Mouse (Mus musculus): ENCODE results near the gene 1110051M20Rik. TPM values are rescaled to one million over a fixed set of nuclear protein-coding genes. Genes with fewer than 3 reads are reported as not detected.
"Not testable (repeated sequence)": the region's sequence is repeated elsewhere in the genome, so short reads cannot be mapped to it uniquely, and the experiment has no call there.

1110051M20Rik gene
- polyA plus RNA-seq, 1 experiment from 2014 or later, result 75.3 TPM

GRCm38 (mm10) chr2:91252001-91252400, 192.5 kb downstream of the 1110051M20Rik start:
- no peak for ATAC-seq (ENCODE audit: insufficient number of reproducible peaks, low FRiP score, low TSS enrichment, low read depth)
- 63% methylated on average over 4 of the region's 4 CpGs for WGBS
- Histone ChIP-seq H3K27me3 (ENCODE audit: control insufficient read depth, insufficient read depth, low read length) (peaks cover 10% of the 10 kb centered on the region), H3K4me3 (ENCODE audit: low read depth, low read length) (no peak overlapping the region), H3K4me1 (ENCODE audit: control insufficient read depth, insufficient read depth, low read length) (peaks cover 16% of the 10 kb centered on the region), H3K9ac (ENCODE audit: low read length) (no peak overlapping the region), H3K9me3 (ENCODE audit: control insufficient read depth, low read length) (no peaks in the 10 kb centered on the region), H3K36me3 (ENCODE audit: control insufficient read depth, insufficient read depth, low read length) (no peaks in the 10 kb centered on the region), H3K27ac (replicated peaks; ENCODE audit: low read depth, low read length) (no peak overlapping the region), H3K4me2 (ENCODE audit: low read depth, severe bottlenecking) (no peak overlapping the region)
- no peak for DNase-seq (ENCODE audit: low spot score)

- ATAC-seq (ENCODE audit: insufficient number of reproducible peaks, low FRiP score, low TSS enrichment, low read depth) (no peak), DNase-seq (ENCODE audit: low spot score) (no peak)
- H3K9me3 ChIP-seq (ENCODE audit: control insufficient read depth, low read length), result no peaks in the 10 kb centered on the region
- H3K4me2 ChIP-seq (ENCODE audit: low read depth, severe bottlenecking), result no peak overlapping the region
- no peak overlapping the region for H3K4me3 ChIP-seq (ENCODE audit: low read depth, low read length)
- no peaks in the 10 kb centered on the region for H3K27me3 ChIP-seq (ENCODE audit: control insufficient read depth, insufficient read depth, low read length)
- H3K27ac ChIP-seq (replicated peaks; ENCODE audit: low read depth, low read length), result no peak overlapping the region
- H3K4me1 ChIP-seq (ENCODE audit: control insufficient read depth, insufficient read depth, low read length), result no peaks in the 10 kb centered on the region
- H3K36me3 ChIP-seq (ENCODE audit: control insufficient read depth, insufficient read depth, low read length), result no peaks in the 10 kb centered on the region
- no peak overlapping the region for H3K9ac ChIP-seq (ENCODE audit: low read length)
- WGBS, result 87% methylated on average over 4 of the region's 4 CpGs
Observed at GRCm38 (mm10) chr2:91248366-91248765, 196.1 kb downstream of the 1110051M20Rik start.

- WGBS, result 74% methylated on average over 5 of the region's 5 CpGs
- H3K4me3 ChIP-seq (ENCODE audit: low read depth, low read length), result no peak overlapping the region
- H3K9me3 ChIP-seq (ENCODE audit: control insufficient read depth, low read length), result no peaks in the 10 kb centered on the region
- DNase-seq (ENCODE audit: low spot score), result no peak
- no peak for ATAC-seq (ENCODE audit: insufficient number of reproducible peaks, low FRiP score, low TSS enrichment, low read depth)
- no peak overlapping the region for H3K9ac ChIP-seq (ENCODE audit: low read length)
- H3K36me3 ChIP-seq (ENCODE audit: control insufficient read depth, insufficient read depth, low read length), result no peaks in the 10 kb centered on the region
- H3K27ac ChIP-seq (replicated peaks; ENCODE audit: low read depth, low read length), result no peak overlapping the region
- H3K4me1 ChIP-seq (ENCODE audit: control insufficient read depth, insufficient read depth, low read length), result no peaks in the 10 kb centered on the region
- no peak overlapping the region for H3K4me2 ChIP-seq (ENCODE audit: low read depth, severe bottlenecking)
- H3K27me3 ChIP-seq (ENCODE audit: control insufficient read depth, insufficient read depth, low read length), result no peaks in the 10 kb centered on the region
Observed at GRCm38 (mm10) chr2:91244557-91245228, 199.8 kb downstream of the 1110051M20Rik start.

- no peak overlapping the region for H3K4me3 ChIP-seq (ENCODE audit: low read depth, low read length)
- 75% methylated on average over 3 of the region's 3 CpGs for WGBS
- ATAC-seq (ENCODE audit: insufficient number of reproducible peaks, low FRiP score, low TSS enrichment, low read depth) (no peak), DNase-seq (ENCODE audit: low spot score) (no peak)
- no peak overlapping the region for H3K27ac ChIP-seq (replicated peaks; ENCODE audit: low read depth, low read length)
- H3K4me1 ChIP-seq (ENCODE audit: control insufficient read depth, insufficient read depth, low read length), result no peaks in the 10 kb centered on the region
- H3K36me3 ChIP-seq (ENCODE audit: control insufficient read depth, insufficient read depth, low read length), result no peaks in the 10 kb centered on the region
- no peak overlapping the region for H3K4me2 ChIP-seq (ENCODE audit: low read depth, severe bottlenecking)
- H3K27me3 ChIP-seq (ENCODE audit: control insufficient read depth, insufficient read depth, low read length), result no peaks in the 10 kb centered on the region
- H3K9ac ChIP-seq (ENCODE audit: low read length), result no peak overlapping the region
- no peaks in the 10 kb centered on the region for H3K9me3 ChIP-seq (ENCODE audit: control insufficient read depth, low read length)
Observed at GRCm38 (mm10) chr2:91243416-91243815, 201.1 kb downstream of the 1110051M20Rik start.

GRCm38 (mm10) chr2:91242547-91242946, 202.0 kb downstream of the 1110051M20Rik start:
- Histone ChIP-seq H3K4me2 (ENCODE audit: low read depth, severe bottlenecking) (no peak overlapping the region), H3K27ac (replicated peaks; ENCODE audit: low read depth, low read length) (no peak overlapping the region), H3K36me3 (ENCODE audit: control insufficient read depth, insufficient read depth, low read length) (no peaks in the 10 kb centered on the region), H3K9ac (ENCODE audit: low read length) (no peak overlapping the region), H3K4me1 (ENCODE audit: control insufficient read depth, insufficient read depth, low read length) (no peaks in the 10 kb centered on the region), H3K4me3 (ENCODE audit: low read depth, low read length) (no peak overlapping the region), H3K9me3 (ENCODE audit: control insufficient read depth, low read length) (no peaks in the 10 kb centered on the region), H3K27me3 (ENCODE audit: control insufficient read depth, insufficient read depth, low read length) (no peaks in the 10 kb centered on the region)
- WGBS, result 75% methylated on average over 5 of the region's 5 CpGs
- DNase-seq (ENCODE audit: low spot score) (no peak), ATAC-seq (ENCODE audit: insufficient number of reproducible peaks, low FRiP score, low TSS enrichment, low read depth) (no peak)

GRCm38 (mm10) chr2:91237511-91238080, 206.9 kb downstream of the 1110051M20Rik start:
- peak overlapping the region; percentile 52 for H3K4me3 ChIP-seq (ENCODE audit: low read depth, low read length)
- ATAC-seq (ENCODE audit: insufficient number of reproducible peaks, low FRiP score, low TSS enrichment, low read depth), result 0 out of 2 replicates have a peak, but pooled peaks have one; percentile 16
- not testable (repeated sequence) for H3K36me3 ChIP-seq (ENCODE audit: control insufficient read depth, insufficient read depth, low read length); H3K27me3 ChIP-seq (ENCODE audit: control insufficient read depth, insufficient read depth, low read length); DNase-seq (ENCODE audit: low spot score); H3K4me1 ChIP-seq (ENCODE audit: control insufficient read depth, insufficient read depth, low read length); H3K9ac ChIP-seq (ENCODE audit: low read length); H3K9me3 ChIP-seq (ENCODE audit: control insufficient read depth, low read length)
- H3K4me2 ChIP-seq (ENCODE audit: low read depth, severe bottlenecking), result peak overlapping the region; percentile 77; the same call in 1 of the 2 replicates
- peak overlapping the region; percentile 79 for H3K27ac ChIP-seq (replicated peaks; ENCODE audit: low read depth, low read length)
- 36% methylated on average over 4 of the region's 4 CpGs for WGBS

- Histone ChIP-seq H3K9me3 (ENCODE audit: control insufficient read depth, low read length) (no peaks in the 10 kb centered on the region), H3K27me3 (ENCODE audit: control insufficient read depth, insufficient read depth, low read length) (no peaks in the 10 kb centered on the region), H3K4me1 (ENCODE audit: control insufficient read depth, insufficient read depth, low read length) (no peaks in the 10 kb centered on the region), H3K9ac (ENCODE audit: low read length) (peak within 1 kb of the TSS; percentile 68), H3K27ac (replicated peaks; ENCODE audit: low read depth, low read length) (peak within 1 kb of the TSS; percentile 79), H3K4me2 (ENCODE audit: low read depth, severe bottlenecking) (peak within 1 kb of the TSS; percentile 77), H3K36me3 (ENCODE audit: control insufficient read depth, insufficient read depth, low read length) (no peaks in the 10 kb centered on the region), H3K4me3 (ENCODE audit: low read depth, low read length) (peak within 1 kb of the TSS; percentile 52)
- DNase-seq (ENCODE audit: low spot score) (peak; percentile 98), ATAC-seq (ENCODE audit: insufficient number of reproducible peaks, low FRiP score, low TSS enrichment, low read depth) (peak; percentile 99)
- WGBS, result 1% methylated on average over 48 of the region's 48 CpGs
Observed at GRCm38 (mm10) chr2:91236601-91237510, 207.6 kb downstream of the 1110051M20Rik start, which contains the start of gene Ddb2. TSS of gene Ddb2 (minus strand) at chr2:91236982.

GRCm38 (mm10) chr2:91229735-91230134, 214.8 kb downstream of the 1110051M20Rik start:
- Histone ChIP-seq H3K9ac (ENCODE audit: low read length) (no peak overlapping the region), H3K9me3 (ENCODE audit: control insufficient read depth, low read length) (no peaks in the 10 kb centered on the region), H3K4me1 (ENCODE audit: control insufficient read depth, insufficient read depth, low read length) (no peaks in the 10 kb centered on the region), H3K4me3 (ENCODE audit: low read depth, low read length) (no peak overlapping the region), H3K27me3 (ENCODE audit: control insufficient read depth, insufficient read depth, low read length) (no peaks in the 10 kb centered on the region), H3K27ac (replicated peaks; ENCODE audit: low read depth, low read length) (no peak overlapping the region), H3K36me3 (ENCODE audit: control insufficient read depth, insufficient read depth, low read length) (no peaks in the 10 kb centered on the region), H3K4me2 (ENCODE audit: low read depth, severe bottlenecking) (no peak overlapping the region)
- WGBS, result 75% methylated on average over 2 of the region's 2 CpGs
- ATAC-seq (ENCODE audit: insufficient number of reproducible peaks, low FRiP score, low TSS enrichment, low read depth) (no peak), DNase-seq (ENCODE audit: low spot score) (no peak)

All from limb, embryonic 11.5 days (tissue).